Mouse (Mus musculus) telencephalon, adult 2 months (tissue): Measurements from ENCODE around the gene Agap1.

Experiments
- DNase-seq: peaks from one replicate; pipeline ENCODE4 v3.0.0-alpha.2; 2011; ENCODE audit warnings: low read depth, low spot score

Agap1 gene

DNA sequence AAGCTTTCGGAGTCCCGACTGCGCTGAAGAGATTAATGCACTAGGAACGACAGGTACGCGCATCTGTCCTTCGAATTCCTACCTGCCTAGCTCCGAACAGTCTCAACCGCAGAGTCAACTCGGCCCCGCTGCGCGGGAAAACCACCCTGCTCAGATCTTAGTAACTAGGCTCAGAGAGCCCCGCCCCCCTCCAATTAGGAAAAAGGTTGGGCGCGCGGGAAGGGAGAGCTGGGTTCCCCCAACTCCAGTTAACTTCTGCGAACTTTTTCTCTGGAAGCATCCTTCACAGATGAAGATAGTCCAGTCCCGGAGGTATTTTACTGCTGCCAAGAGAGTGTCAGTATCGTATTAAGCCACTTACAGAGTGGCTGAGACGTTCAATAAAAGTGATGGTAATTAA is 479.2 kb downstream of the Agap1 start:
- no peak for DNase-seq

- no peak for DNase-seq
Measured at GRCm38 (mm10) chr1:89934316-89935260, 480.0 kb downstream of the Agap1 start.

GRCm38 (mm10) chr1:89935493-89936348 is 481.1 kb downstream of the Agap1 start:
- no peak for DNase-seq

DNA sequence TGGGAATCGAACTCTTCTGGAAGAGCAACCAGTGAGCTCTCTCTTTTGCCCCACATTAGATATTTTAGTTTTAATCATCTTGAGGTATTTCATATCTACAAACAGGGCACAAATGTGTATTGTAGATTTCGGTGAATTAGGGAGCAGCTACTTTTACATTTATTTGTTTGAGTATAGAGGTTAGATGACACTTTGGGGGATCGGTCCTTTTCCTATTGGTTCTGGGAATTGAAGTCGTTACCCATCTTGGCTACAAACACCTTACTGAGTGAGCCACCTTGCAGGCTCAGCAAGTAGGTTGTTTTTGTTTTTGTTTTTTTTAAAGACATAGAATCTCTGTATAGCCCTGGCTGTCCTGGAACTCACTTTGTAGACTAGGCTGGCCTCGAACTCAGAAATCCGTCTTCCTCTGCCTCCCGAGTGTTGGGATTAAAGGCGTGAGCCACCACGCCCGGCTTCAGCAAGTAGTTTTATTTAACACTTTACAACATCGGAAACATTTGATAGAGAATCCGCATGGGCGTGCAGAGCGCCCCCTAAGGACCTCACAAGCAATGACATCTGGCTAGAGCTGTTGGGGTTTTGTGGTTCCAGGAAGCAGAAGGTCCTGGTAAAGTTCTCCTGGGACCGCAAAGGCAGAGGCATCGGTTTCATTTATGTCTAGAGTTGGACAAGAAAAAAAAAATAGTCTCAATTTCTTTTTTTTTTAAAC is 484.4 kb downstream of the Agap1 start:
- no peak for DNase-seq

GRCm38 (mm10) chr1:89939596-89939960 is 485.0 kb downstream of the Agap1 start:
- DNase-seq: no peak

GRCm38 (mm10) chr1:89939981-89940726 is 485.5 kb downstream of the Agap1 start:
- no peak for DNase-seq

GRCm38 (mm10) chr1:89940961-89941524 is 486.4 kb downstream of the Agap1 start:
- DNase-seq: no peak

- no peak for DNase-seq
Measured at GRCm38 (mm10) chr1:89941701-89942381, 487.2 kb downstream of the Agap1 start.

DNA sequence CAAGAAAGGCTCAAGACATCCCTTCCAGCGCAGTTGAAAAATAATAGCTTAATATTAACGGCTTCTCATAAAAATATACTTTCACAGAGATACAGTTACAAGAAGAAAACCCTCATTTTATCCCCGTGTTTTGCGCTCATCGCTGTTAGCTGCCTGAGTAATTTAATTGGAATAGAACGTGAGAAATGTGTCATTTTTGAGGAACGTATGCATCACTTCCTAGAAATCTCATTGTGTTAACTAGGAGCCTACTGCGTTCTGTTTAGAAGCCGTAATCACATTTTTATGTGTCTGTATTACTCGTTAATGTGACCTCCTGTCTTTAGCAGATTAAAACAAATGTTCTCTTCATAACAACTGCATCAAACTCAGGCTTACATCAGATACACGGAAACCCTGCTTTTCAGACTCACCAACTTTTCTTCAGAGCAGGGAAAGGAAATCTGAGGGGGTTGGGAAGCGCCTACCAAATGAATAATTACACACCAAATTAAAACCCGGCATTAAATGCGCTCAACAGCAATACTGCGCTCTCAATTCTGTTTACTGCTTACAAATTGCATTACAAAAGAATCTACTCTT is 487.9 kb downstream of the Agap1 start:
- no peak for DNase-seq

DNA sequence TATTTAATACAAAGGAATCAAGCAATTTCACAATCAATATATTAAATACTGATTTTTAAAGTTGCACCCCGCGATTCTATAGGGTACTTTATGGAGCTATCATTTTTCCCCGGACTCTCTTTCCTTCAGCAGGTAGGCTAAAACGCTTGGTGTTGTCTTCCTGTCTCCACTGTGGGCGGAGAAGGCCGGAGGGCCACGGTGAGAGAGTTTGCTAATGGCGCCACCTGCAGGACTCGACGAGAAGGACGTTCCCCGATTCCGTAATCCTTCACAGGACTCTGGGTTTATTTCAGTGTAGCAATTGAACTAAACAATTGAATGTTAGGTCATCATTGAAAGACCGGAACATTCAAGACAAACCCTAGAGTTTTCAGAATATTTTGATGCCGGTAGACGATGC is 488.6 kb downstream of the Agap1 start:
- no peak for DNase-seq
